Mouse (Mus musculus): Measurements from ENCODE around the gene AI464131. TPM values are rescaled to one million over a fixed set of nuclear protein-coding genes. Genes with fewer than 3 reads are reported as not detected.

AI464131 gene
- total and polyA plus RNA-seq, 3 experiments, result 3.1 to 7.3 (median 4.4) TPM

- ATAC-seq (ENCODE audit: extremely low read depth, insufficient number of reproducible peaks, low FRiP score, poor library complexity, severe bottlenecking), result no peak
- TF ChIP-seq GATA1 (IDR thresholded peaks at IDR 0.05; ENCODE audit: borderline replicate concordance, low read length) (no peak), TAL1 (conservative IDR thresholded peaks at IDR 0.05; ENCODE audit: low read depth, low read length) (no peak), POLR2AphosphoS5 (IDR thresholded peaks at IDR 0.05; ENCODE audit: insufficient replicate concordance, low read depth, low read length) (no peak), CTCF (IDR thresholded peaks at IDR 0.05; ENCODE audit: low read depth, low read length) (no peak), GATA2 (IDR thresholded peaks at IDR 0.05; ENCODE audit: borderline replicate concordance, low read depth, low read length) (no peak)
- no peaks in the 10 kb centered on the region for H3K9me3 ChIP-seq (replicated peaks)
- no peaks in the 10 kb centered on the region for H3K36me3 ChIP-seq (replicated peaks)
- DNase-seq (ENCODE audit: low spot score), result peak; percentile 55
- peaks cover 4% of the 10 kb centered on the region; the same call in 1 of the 2 replicates for H3K27me3 ChIP-seq (ENCODE audit: insufficient read depth, low read length)
- H3K4me1 ChIP-seq (ENCODE audit: insufficient read depth, low read depth, low read length), result no peaks in the 10 kb centered on the region
- H3K4me3 ChIP-seq (ENCODE audit: low read depth, low read length), result no peak overlapping the region
Measured at GRCm38 (mm10) chr4:41532420-41532819, 29.5 kb upstream of the AI464131 start.

DNA sequence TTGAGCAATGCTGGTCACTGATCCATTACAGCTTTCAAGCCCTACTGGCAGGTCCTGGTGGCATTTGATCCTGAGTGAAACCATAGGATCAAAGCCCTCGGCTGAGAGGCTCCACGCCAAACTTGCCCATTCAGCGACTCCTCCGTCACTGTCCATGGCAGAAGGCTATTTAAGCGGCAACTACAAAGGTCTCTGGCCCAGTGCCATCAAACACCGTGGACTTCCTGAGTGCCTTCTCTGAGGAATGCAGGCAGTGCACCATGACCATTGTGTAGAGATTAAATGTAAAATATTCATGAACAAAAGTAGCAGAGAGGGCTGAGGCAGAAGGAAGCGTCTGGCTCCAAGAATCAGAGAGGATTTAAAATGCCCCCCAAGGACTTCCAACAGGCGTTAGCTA is 25.1 kb upstream of the AI464131 start:
- no peaks in the 10 kb centered on the region for H3K36me3 ChIP-seq (replicated peaks)
- H3K4me3 ChIP-seq (ENCODE audit: low read depth, low read length), result no peak overlapping the region
- peaks cover 26% of the 10 kb centered on the region for H3K27me3 ChIP-seq (ENCODE audit: insufficient read depth, low read length)
- no peaks in the 10 kb centered on the region for H3K4me1 ChIP-seq (ENCODE audit: insufficient read depth, low read depth, low read length)
- H3K9me3 ChIP-seq (replicated peaks), result no peaks in the 10 kb centered on the region
- DNase-seq (ENCODE audit: low spot score) (no peak), ATAC-seq (ENCODE audit: extremely low read depth, insufficient number of reproducible peaks, low FRiP score, poor library complexity, severe bottlenecking) (no peak)
- TF ChIP-seq GATA2 (IDR thresholded peaks at IDR 0.05; ENCODE audit: borderline replicate concordance, low read depth, low read length) (no peak), POLR2AphosphoS5 (IDR thresholded peaks at IDR 0.05; ENCODE audit: insufficient replicate concordance, low read depth, low read length) (no peak), CTCF (IDR thresholded peaks at IDR 0.05; ENCODE audit: low read depth, low read length) (no peak), TAL1 (conservative IDR thresholded peaks at IDR 0.05; ENCODE audit: low read depth, low read length) (no peak)

- no peaks in the 10 kb centered on the region for H3K36me3 ChIP-seq (replicated peaks)
Measured at GRCm38 (mm10) chr4:41527076-41527475, 24.2 kb upstream of the AI464131 start.

DNA sequence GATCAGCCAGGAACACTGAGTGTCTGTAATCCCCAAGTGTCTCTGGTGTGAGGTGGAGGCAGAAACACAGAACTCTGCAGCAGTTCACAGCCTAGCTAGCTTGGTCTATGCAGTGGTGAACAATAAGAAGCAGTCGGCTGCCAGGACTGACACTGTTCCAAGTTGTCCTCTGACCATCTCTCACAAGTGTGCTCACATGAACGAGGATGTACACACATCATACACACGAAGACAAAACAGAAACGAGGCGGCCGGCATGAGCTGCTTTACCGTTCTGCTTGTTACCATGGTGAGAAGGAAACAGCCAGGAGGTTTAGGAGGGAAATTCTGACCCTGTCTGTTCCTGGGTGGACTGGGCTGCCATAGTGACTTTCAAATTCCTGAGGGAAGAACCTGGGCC is 23.7 kb upstream of the AI464131 start:
- Histone ChIP-seq H3K27me3 (ENCODE audit: insufficient read depth, low read length) (peaks cover 31% of the 10 kb centered on the region), H3K4me3 (ENCODE audit: low read depth, low read length) (no peak overlapping the region), H3K36me3 (replicated peaks) (no peaks in the 10 kb centered on the region), H3K4me1 (ENCODE audit: insufficient read depth, low read depth, low read length) (no peaks in the 10 kb centered on the region), H3K9me3 (replicated peaks) (no peaks in the 10 kb centered on the region)
- ATAC-seq (ENCODE audit: extremely low read depth, insufficient number of reproducible peaks, low FRiP score, poor library complexity, severe bottlenecking) (no peak), DNase-seq (ENCODE audit: low spot score) (no peak)
- TF ChIP-seq GATA1 (IDR thresholded peaks at IDR 0.05; ENCODE audit: borderline replicate concordance, low read length) (no peak), POLR2AphosphoS5 (IDR thresholded peaks at IDR 0.05; ENCODE audit: insufficient replicate concordance, low read depth, low read length) (no peak)

More at GRCm38 (mm10) chr4:41527076-41527475, 24.2 kb upstream of the AI464131 start:
- peaks cover 26% of the 10 kb centered on the region for H3K27me3 ChIP-seq (ENCODE audit: insufficient read depth, low read length)
- no peak overlapping the region for H3K4me3 ChIP-seq (ENCODE audit: low read depth, low read length)
- no peak for TF ChIP-seq TAL1 (conservative IDR thresholded peaks at IDR 0.05; ENCODE audit: low read depth, low read length)
- TF ChIP-seq GATA1 (IDR thresholded peaks at IDR 0.05; ENCODE audit: borderline replicate concordance, low read length), result no peak
- no peak for TF ChIP-seq GATA2 (IDR thresholded peaks at IDR 0.05; ENCODE audit: borderline replicate concordance, low read depth, low read length)
- no peak for TF ChIP-seq CTCF (IDR thresholded peaks at IDR 0.05; ENCODE audit: low read depth, low read length)
- no peak for TF ChIP-seq POLR2AphosphoS5 (IDR thresholded peaks at IDR 0.05; ENCODE audit: insufficient replicate concordance, low read depth, low read length)
- no peak for ATAC-seq (ENCODE audit: extremely low read depth, insufficient number of reproducible peaks, low FRiP score, poor library complexity, severe bottlenecking)
- no peak for DNase-seq (ENCODE audit: low spot score)
- no peaks in the 10 kb centered on the region for H3K4me1 ChIP-seq (ENCODE audit: insufficient read depth, low read depth, low read length)
- H3K9me3 ChIP-seq (replicated peaks), result no peaks in the 10 kb centered on the region

DNA sequence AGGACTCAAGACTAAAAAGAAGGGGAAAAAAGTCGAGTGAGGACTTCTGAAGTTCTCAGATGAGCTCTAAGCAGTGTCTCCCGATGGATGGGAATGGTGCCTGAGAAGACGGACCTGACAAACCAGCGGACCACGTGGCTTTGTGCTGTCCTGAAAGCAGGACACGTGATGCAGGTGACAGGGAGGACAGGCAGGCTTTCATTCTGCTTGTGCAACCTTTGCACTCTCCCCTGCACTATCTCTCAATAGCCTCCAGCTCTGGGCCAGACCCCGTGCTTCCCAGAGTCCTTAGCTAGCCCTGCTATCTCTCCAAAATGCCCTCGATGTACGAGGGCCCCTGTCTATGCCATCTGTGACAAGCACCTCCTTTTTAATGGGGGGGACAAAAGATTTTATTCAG is 22.0 kb upstream of the AI464131 start:
- DNase-seq (ENCODE audit: low spot score) (no peak), ATAC-seq (ENCODE audit: extremely low read depth, insufficient number of reproducible peaks, low FRiP score, poor library complexity, severe bottlenecking) (no peak)
- Histone ChIP-seq H3K4me1 (ENCODE audit: insufficient read depth, low read depth, low read length) (no peaks in the 10 kb centered on the region), H3K36me3 (replicated peaks) (no peaks in the 10 kb centered on the region), H3K4me3 (ENCODE audit: low read depth, low read length) (no peak overlapping the region), H3K27me3 (ENCODE audit: insufficient read depth, low read length) (peaks cover 35% of the 10 kb centered on the region), H3K9me3 (replicated peaks) (no peaks in the 10 kb centered on the region)
- TF ChIP-seq TAL1 (conservative IDR thresholded peaks at IDR 0.05; ENCODE audit: low read depth, low read length) (no peak), POLR2AphosphoS5 (IDR thresholded peaks at IDR 0.05; ENCODE audit: insufficient replicate concordance, low read depth, low read length) (no peak), GATA2 (IDR thresholded peaks at IDR 0.05; ENCODE audit: borderline replicate concordance, low read depth, low read length) (no peak), CTCF (IDR thresholded peaks at IDR 0.05; ENCODE audit: low read depth, low read length) (no peak), GATA1 (IDR thresholded peaks at IDR 0.05; ENCODE audit: borderline replicate concordance, low read length) (no peak)

- no peak overlapping the region for H3K4me3 ChIP-seq (ENCODE audit: low read depth, low read length)
- no peaks in the 10 kb centered on the region for H3K4me1 ChIP-seq (ENCODE audit: insufficient read depth, low read depth, low read length)
- DNase-seq (ENCODE audit: low spot score) (no peak), ATAC-seq (ENCODE audit: extremely low read depth, insufficient number of reproducible peaks, low FRiP score, poor library complexity, severe bottlenecking) (no peak)
- H3K9me3 ChIP-seq (replicated peaks), result no peaks in the 10 kb centered on the region
- no peak for TF ChIP-seq GATA2 (IDR thresholded peaks at IDR 0.05; ENCODE audit: borderline replicate concordance, low read depth, low read length)
- no peak for TF ChIP-seq CTCF (IDR thresholded peaks at IDR 0.05; ENCODE audit: low read depth, low read length)
- TF ChIP-seq GATA1 (IDR thresholded peaks at IDR 0.05; ENCODE audit: borderline replicate concordance, low read length), result no peak
- no peak for TF ChIP-seq TAL1 (conservative IDR thresholded peaks at IDR 0.05; ENCODE audit: low read depth, low read length)
- no peak for TF ChIP-seq POLR2AphosphoS5 (IDR thresholded peaks at IDR 0.05; ENCODE audit: insufficient replicate concordance, low read depth, low read length)
- H3K36me3 ChIP-seq (replicated peaks), result no peaks in the 10 kb centered on the region
- peaks cover 35% of the 10 kb centered on the region for H3K27me3 ChIP-seq (ENCODE audit: insufficient read depth, low read length)
Measured at GRCm38 (mm10) chr4:41523839-41524238, 21.0 kb upstream of the AI464131 start.

GRCm38 (mm10) chr4:41522788-41523187 is 19.9 kb upstream of the AI464131 start:
- H3K27me3 ChIP-seq (ENCODE audit: insufficient read depth, low read length), result peaks cover 35% of the 10 kb centered on the region
- H3K9me3 ChIP-seq (replicated peaks), result no peaks in the 10 kb centered on the region
- H3K4me3 ChIP-seq (ENCODE audit: low read depth, low read length), result no peak overlapping the region
- peaks cover 2% of the 10 kb centered on the region; the same call in 1 of the 2 replicates for H3K4me1 ChIP-seq (ENCODE audit: insufficient read depth, low read depth, low read length)
- H3K36me3 ChIP-seq (replicated peaks), result no peaks in the 10 kb centered on the region
- no peak for TF ChIP-seq GATA2 (IDR thresholded peaks at IDR 0.05; ENCODE audit: borderline replicate concordance, low read depth, low read length)
- peak; percentile 43; the same call in 1 of the 2 replicates for TF ChIP-seq CTCF (IDR thresholded peaks at IDR 0.05; ENCODE audit: low read depth, low read length)
- ATAC-seq (ENCODE audit: extremely low read depth, insufficient number of reproducible peaks, low FRiP score, poor library complexity, severe bottlenecking), result no peak
- DNase-seq (ENCODE audit: low spot score), result peak; percentile 21

Measured in G1E (cell line).